Mouse (Mus musculus) myocyte (in vitro differentiated cells): Measurements from ENCODE around the gene Robo2.

ENCODE experiments used
- MAX ChIP-seq: IDR thresholded peaks from one replicate; pipeline ENCODE4 v1.6.1; 2011; ENCODE audit warnings: low read depth, mild to moderate bottlenecking, control low read depth
- POLR2A ChIP-seq: IDR thresholded peaks from one replicate; pipeline ENCODE4 v1.6.1; 2011; ENCODE audit warnings: low read depth, mild to moderate bottlenecking, control low read depth, moderate library complexity; ENCODE audit not compliant: insufficient read length
- POLR2AphosphoS2 ChIP-seq: IDR thresholded peaks from one replicate; pipeline ENCODE4 v1.6.1; 2011; ENCODE audit warnings: low read depth, control low read depth; ENCODE audit not compliant: insufficient read length
- TCF12 ChIP-seq: IDR thresholded peaks from one replicate; pipeline ENCODE4 v1.6.1; 2011; ENCODE audit warnings: mild to moderate bottlenecking, control low read depth; ENCODE audit not compliant: poor library complexity, insufficient read depth, severe bottlenecking

DNA sequence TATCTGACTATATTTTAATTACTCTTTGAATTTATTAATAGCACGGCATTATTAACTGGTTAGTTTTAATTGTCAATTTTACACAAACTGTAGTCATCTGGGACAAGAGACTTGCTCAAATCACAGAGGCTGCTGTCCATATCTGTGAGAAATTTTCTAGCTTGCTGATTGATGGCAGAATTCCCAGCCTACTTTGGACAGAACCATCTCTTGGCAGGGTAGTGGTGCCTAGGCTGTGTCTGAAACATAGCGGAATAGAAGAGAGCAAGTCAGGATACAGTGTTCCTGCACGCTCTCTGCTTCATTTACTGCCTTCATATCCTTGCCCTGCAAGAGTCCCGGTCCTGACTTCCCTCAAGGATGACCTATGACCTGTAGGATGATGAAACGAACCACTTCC, 178.0 kb downstream of the Robo2 start:
- no peak for TF ChIP-seq TCF12
- no peak for TF ChIP-seq POLR2A
- TF ChIP-seq MAX = no peak
- no peak for TF ChIP-seq POLR2AphosphoS2
